Comparison of ENCODE assay signal across 25 mouse cellular contexts in genomic region chr15:10969439-10969838, GRCm38 (mm10). TPM values are rescaled to one million over a fixed set of nuclear protein-coding genes. Genes with fewer than 3 reads are reported as not detected.
"Had no signal": no experiment of that assay in that cellular context is flagged by ENCODE, and none has a peak within 500 bp of the region (broad histone marks: within the 10 kb centered on the region; RNA-seq: fewer than 3 reads in every experiment).

No protein-coding gene starts in this region.

- H3K27me3 ChIP-seq: midbrain, embryonic 12.5 days; neural tube, embryonic 12.5 days had no signal

- H3K9me3 ChIP-seq: midbrain, embryonic 10.5 days; midbrain, embryonic 12.5 days; neural tube, embryonic 12.5 days had no signal

- H3K4me1 ChIP-seq: midbrain, embryonic 10.5 days; midbrain, embryonic 12.5 days; neural tube, embryonic 12.5 days had no signal

- H3K36me3 ChIP-seq: midbrain, embryonic 10.5 days; midbrain, embryonic 12.5 days; neural tube, embryonic 12.5 days had no signal

- H3K27ac ChIP-seq: midbrain, embryonic 10.5 days; midbrain, embryonic 12.5 days; neural tube, embryonic 12.5 days had no signal

- H3K9ac ChIP-seq: lung, embryonic 14.5 days; midbrain, embryonic 12.5 days; neural tube, embryonic 12.5 days had no signal

- DNase-seq: lung, adult 18-20 months; lung, embryonic 14.5 days; lung, postnatal 10 days; lung, postnatal 4 days; retina, postnatal 1 day; right cerebral cortex, adult 18-20 months; right cerebral cortex, postnatal 25 days; right cerebral cortex, postnatal 4 days; spleen, adult 18-20 months; thymus, adult 2 months; thymus, postnatal 25 days; thymus, postnatal 4 days had no signal

- ATAC-seq: midbrain, embryonic 16.5 days had no signal

- H3K4me2 ChIP-seq: lung, embryonic 14.5 days; midbrain, embryonic 12.5 days; neural tube, embryonic 12.5 days had no signal

- H3K4me3 ChIP-seq: midbrain, embryonic 10.5 days; midbrain, embryonic 12.5 days; neural tube, embryonic 12.5 days had no signal

RNA-seq across cellular contexts. Expression of gene C1qtnf3, which starts 17.3 kb away (rescaled TPM):
- total RNA-seq: megakaryocyte, adult 5-6 weeks; megakaryocyte-erythroid progenitor cell, adult 5-6 weeks; neutrophil, adult 5-6 weeks had no signal

RNA-seq across cellular contexts. Expression of gene Slc45a2, which starts 31.1 kb away (rescaled TPM):
- total RNA-seq: megakaryocyte, adult 5-6 weeks; megakaryocyte-erythroid progenitor cell, adult 5-6 weeks; neutrophil, adult 5-6 weeks had no signal
- polyA plus RNA-seq: liver, embryonic 16.5 days; lung, embryonic 14.5 days; lung, embryonic 16.5 days; midbrain, embryonic 14.5 days; midbrain, embryonic 16.5 days; small intestine, adult 2 months; stomach, embryonic 14.5 days; stomach, embryonic 16.5 days; thymus, adult 2 months had no signal
